Mouse (Mus musculus) erythroblast, embryonic 14.5 days (primary cell): ENCODE measurements around the gene a. TPM values are rescaled to one million over a fixed set of nuclear protein-coding genes. Genes with fewer than 3 reads are reported as not detected.
"Not testable (repeated sequence)": the region's sequence is repeated elsewhere in the genome, so short reads cannot be mapped to it uniquely, and the experiment has no call there.

Experiments
- H3K27me3 ChIP-seq: 2 replicates; pipeline ENCODE4 v1.6.1; 2012; ENCODE audit warnings: inconsistent platforms; ENCODE audit not compliant: control insufficient read depth
- H3K36me3 ChIP-seq: 2 replicates; pipeline ENCODE4 v1.6.1; 2012; ENCODE audit warnings: mild to moderate bottlenecking, inconsistent platforms; ENCODE audit not compliant: control insufficient read depth
- H3K4me1 ChIP-seq: 2 replicates; pipeline ENCODE4 v1.6.1; 2012; ENCODE audit warnings: inconsistent platforms; ENCODE audit not compliant: control insufficient read depth
- H3K4me3 ChIP-seq: replicated peaks from 2 replicates; pipeline ENCODE3; 2012; ENCODE audit warnings: moderate library complexity, mild to moderate bottlenecking, inconsistent platforms
- H3K9me3 ChIP-seq: 2 replicates; pipeline ENCODE4 v1.6.1; 2012; ENCODE audit warnings: low read length, inconsistent platforms, mixed read lengths; ENCODE audit not compliant: control insufficient read depth
- GATA1 ChIP-seq: IDR thresholded peaks from 2 replicates; pipeline ENCODE4 v1.6.1; 2012; ENCODE audit warnings: low read length, inconsistent platforms, mixed read lengths
- TAL1 ChIP-seq: IDR thresholded peaks from 3 replicates; pipeline ENCODE4 v1.6.1; 2012; ENCODE audit warnings: low read length, inconsistent platforms, mixed read lengths
- polyA plus RNA-seq: library from polyadenylated mRNA; stranded (reverse); fragments of >175 nt; gene quantifications from 2 replicates; pipeline ENCODE4 v1.2.3, GENCODE M21; 2012

The a gene
- polyA plus RNA-seq, 1 experiment = not detected

- TF ChIP-seq GATA1 (no peak), TAL1 (no peak)
- H3K4me1 ChIP-seq = no peaks in the 10 kb centered on the region
- no peak overlapping the region for H3K4me3 ChIP-seq
- no peaks in the 10 kb centered on the region for H3K27me3 ChIP-seq
- H3K36me3 ChIP-seq = no peaks in the 10 kb centered on the region
- H3K9me3 ChIP-seq = no peaks in the 10 kb centered on the region
These were observed 180.9 kb downstream of the a start for GRCm38 (mm10) chr2:154971919-154972692.

- H3K27me3 ChIP-seq = no peaks in the 10 kb centered on the region
- H3K36me3 ChIP-seq = no peaks in the 10 kb centered on the region
- no peaks in the 10 kb centered on the region for H3K4me1 ChIP-seq
- TF ChIP-seq TAL1 (no peak), GATA1 (no peak)
- H3K9me3 ChIP-seq = no peaks in the 10 kb centered on the region
- no peak overlapping the region for H3K4me3 ChIP-seq
These were observed 181.8 kb downstream of the a start for GRCm38 (mm10) chr2:154972981-154973380.

- Histone ChIP-seq H3K36me3 (no peaks in the 10 kb centered on the region), H3K4me1 (no peaks in the 10 kb centered on the region), H3K9me3 (no peaks in the 10 kb centered on the region), H3K4me3 (no peak overlapping the region), H3K27me3 (no peaks in the 10 kb centered on the region)
- TF ChIP-seq TAL1 (no peak), GATA1 (no peak)
These were observed 195.4 kb downstream of the a start for GRCm38 (mm10) chr2:154986609-154987008.

GRCm38 (mm10) chr2:154991411-154991810, 200.2 kb downstream of the a start:
- H3K9me3 ChIP-seq = no peaks in the 10 kb centered on the region
- H3K27me3 ChIP-seq = no peaks in the 10 kb centered on the region
- no peaks in the 10 kb centered on the region for H3K4me1 ChIP-seq
- TF ChIP-seq GATA1 = no peak
- TF ChIP-seq TAL1 = no peak
- no peak overlapping the region for H3K4me3 ChIP-seq
- no peaks in the 10 kb centered on the region for H3K36me3 ChIP-seq

GRCm38 (mm10) chr2:154992083-154992482, 200.9 kb downstream of the a start:
- H3K27me3 ChIP-seq = no peaks in the 10 kb centered on the region
- TF ChIP-seq TAL1 (no peak), GATA1 (no peak)
- no peak overlapping the region for H3K4me3 ChIP-seq
- no peaks in the 10 kb centered on the region for H3K9me3 ChIP-seq
- H3K36me3 ChIP-seq = no peaks in the 10 kb centered on the region
- H3K4me1 ChIP-seq = no peaks in the 10 kb centered on the region

GRCm38 (mm10) chr2:155005491-155005890, 214.3 kb downstream of the a start:
- no peaks in the 10 kb centered on the region for H3K9me3 ChIP-seq
- no peak overlapping the region for H3K4me3 ChIP-seq
- H3K36me3 ChIP-seq = no peaks in the 10 kb centered on the region
- TF ChIP-seq GATA1 = no peak
- no peak for TF ChIP-seq TAL1
- no peaks in the 10 kb centered on the region for H3K27me3 ChIP-seq
- H3K4me1 ChIP-seq = no peaks in the 10 kb centered on the region

GRCm38 (mm10) chr2:155011086-155011656, 220.0 kb downstream of the a start:
- no peak for TF ChIP-seq GATA1
- no peak for TF ChIP-seq TAL1
- Histone ChIP-seq H3K4me3 (no peak overlapping the region), H3K9me3 (no peaks in the 10 kb centered on the region), H3K27me3 (no peaks in the 10 kb centered on the region), H3K4me1 (no peaks in the 10 kb centered on the region), H3K36me3 (no peaks in the 10 kb centered on the region)

- Histone ChIP-seq H3K27me3 (no peaks in the 10 kb centered on the region), H3K4me3 (no peak overlapping the region), H3K36me3 (no peaks in the 10 kb centered on the region), H3K9me3 (no peaks in the 10 kb centered on the region), H3K4me1 (no peaks in the 10 kb centered on the region)
- no peak for TF ChIP-seq GATA1
- no peak for TF ChIP-seq TAL1
These were observed 221.8 kb downstream of the a start for GRCm38 (mm10) chr2:155012991-155013390.

GRCm38 (mm10) chr2:155016751-155017150, 225.5 kb downstream of the a start:
- Histone ChIP-seq H3K9me3 (peaks cover 14% of the 10 kb centered on the region), H3K27me3 (peaks cover 16% of the 10 kb centered on the region)
- not testable (repeated sequence) for H3K4me1 ChIP-seq, H3K36me3 ChIP-seq, H3K4me3 ChIP-seq

GRCm38 (mm10) chr2:155018251-155018755, 227.1 kb downstream of the a start, which contains the start of gene Gm14226:
Gene Gm14226 (plus strand): TSS chr2:155018266.
- not testable (repeated sequence) for H3K4me1 ChIP-seq, H3K36me3 ChIP-seq
- H3K4me3 ChIP-seq = peak within 1 kb of the TSS; percentile 12
- peaks cover 24% of the 10 kb centered on the region for H3K9me3 ChIP-seq
- peaks cover 16% of the 10 kb centered on the region for H3K27me3 ChIP-seq
